Mouse (Mus musculus) natural killer cell, adult 2 months (primary cell): ENCODE results near the gene Tmem203.
"Not testable (repeated sequence)": the region's sequence is repeated elsewhere in the genome, so short reads cannot be mapped to it uniquely, and the experiment has no call there.

ENCODE experiments used
- DNase-seq, 2 experiments: peaks; one replicate each; pipeline ENCODE4 v3.0.0; 2022; ENCODE audit warnings: low spot score in 2 of 2

The Tmem203 gene

DNA sequence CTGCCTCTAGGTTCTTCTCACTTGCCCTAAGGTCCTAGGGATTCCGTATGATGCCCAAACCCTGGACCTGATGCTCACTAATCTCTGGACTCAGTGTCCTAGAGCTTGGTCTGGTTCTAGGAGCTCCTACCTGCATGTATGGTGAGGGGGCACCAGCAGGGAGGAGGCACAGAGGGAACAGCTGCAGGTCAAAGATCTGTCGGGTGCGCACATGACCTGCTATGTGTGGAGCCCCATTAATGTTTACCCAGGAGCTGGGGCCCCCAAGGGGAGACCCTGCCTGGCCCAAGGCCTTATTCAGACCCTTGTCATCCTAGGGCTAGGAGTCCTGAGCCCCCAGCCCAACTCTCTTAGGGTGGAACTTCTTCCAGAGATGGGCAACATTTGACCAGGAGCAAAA, 21.2 kb upstream of the Tmem203 start, which contains the start of gene Slc34a3:
Gene Slc34a3 (minus strand): TSS at position 315 of the 400 bp plus-strand sequence.
- DNase-seq, result no peak

DNA sequence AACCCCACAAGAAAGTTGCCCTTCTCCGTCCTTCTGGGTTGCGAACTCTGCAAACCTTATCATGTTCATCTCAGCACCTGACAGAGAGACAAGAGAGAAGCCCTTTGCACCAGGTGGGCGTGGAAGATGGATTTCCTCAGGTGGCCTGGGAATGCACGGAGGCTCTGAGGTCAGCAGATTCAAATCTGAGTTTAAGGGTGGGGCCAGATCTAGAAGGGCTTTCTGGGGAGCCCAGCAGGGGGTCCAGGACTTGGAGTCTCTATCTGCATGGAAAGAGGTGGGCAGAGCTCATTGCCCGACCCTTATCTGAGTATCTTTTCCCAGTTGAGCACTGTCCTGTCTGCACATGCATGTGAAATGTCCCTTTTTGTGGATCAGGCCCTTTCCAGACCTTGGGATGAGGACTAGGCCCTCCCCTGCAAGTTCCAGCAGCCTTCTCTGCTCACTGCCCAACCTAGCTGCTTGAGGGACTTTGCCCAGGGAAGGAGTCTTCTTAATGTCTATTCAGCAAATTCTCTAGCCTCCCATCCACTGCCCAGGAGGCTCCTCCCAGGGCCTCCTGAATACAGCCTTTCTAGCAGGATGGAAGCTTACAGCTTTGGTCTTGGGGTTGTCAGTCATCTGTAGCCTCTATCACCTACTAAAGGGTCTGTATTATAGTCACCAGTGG, 20.6 kb upstream of the Tmem203 start:
- DNase-seq, result no peak

DNA sequence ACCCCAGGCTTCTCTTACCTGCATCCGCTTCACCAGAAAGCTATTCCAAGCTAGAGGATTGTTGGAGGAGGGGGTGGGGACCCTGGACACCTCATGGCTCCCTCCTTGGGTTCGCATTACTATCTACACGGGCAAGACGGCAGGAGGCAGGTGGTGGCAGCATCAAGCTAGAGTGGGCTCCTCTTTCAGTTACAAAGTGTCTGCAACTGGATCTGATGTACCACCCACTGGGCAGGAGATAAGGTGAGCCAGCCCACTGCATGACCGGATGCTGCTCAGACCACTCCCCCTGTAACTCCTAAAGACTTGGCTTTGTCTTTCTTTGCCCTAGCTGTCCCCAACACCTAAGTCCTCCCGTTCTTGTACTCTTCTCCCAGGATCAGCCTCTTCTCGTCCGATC, 18.6 kb upstream of the Tmem203 start, which contains the start of gene Rnf224:
Gene Rnf224 (minus strand): TSS at position 174 of the 400 bp plus-strand sequence.
- no peak for DNase-seq

DNA sequence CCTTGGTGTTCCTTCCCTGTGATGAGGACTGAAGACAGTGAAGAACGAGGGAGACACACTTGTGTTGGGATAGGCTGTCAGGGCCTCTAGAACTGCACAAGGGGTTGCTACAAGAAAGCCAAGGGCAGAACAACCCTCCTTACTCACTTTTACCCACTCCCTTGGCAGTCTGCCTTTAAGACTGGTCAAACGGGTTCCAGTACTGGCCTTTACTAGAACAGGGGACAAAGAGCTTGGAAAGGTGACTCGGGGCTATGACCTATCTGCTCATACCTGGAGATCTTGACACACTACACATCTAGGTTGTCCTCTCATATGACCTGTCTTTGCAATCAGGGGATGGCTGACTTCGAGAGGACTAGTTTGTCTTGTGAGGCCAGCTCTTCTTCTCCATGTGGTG, 17.7 kb upstream of the Tmem203 start:
- DNase-seq, result no peak

DNA sequence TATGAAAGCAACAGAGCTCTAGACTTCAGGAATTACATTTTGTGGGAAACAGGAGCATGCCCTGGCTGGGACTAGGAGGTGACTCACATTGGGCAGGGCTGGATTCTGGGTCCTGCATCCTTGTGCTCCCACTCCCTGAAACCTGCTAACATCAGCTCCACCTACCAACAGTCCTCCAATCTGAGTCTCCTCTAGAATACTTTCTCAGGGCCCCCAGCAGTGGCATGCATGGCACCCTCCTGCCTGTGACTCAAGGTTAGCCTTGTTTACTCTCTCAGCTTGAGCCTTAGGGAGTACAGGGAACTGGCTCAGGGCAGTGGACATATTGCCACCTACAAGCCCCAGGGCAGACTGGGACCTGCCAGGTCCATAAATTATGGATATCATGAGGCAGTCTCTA, 17.1 kb upstream of the Tmem203 start:
- no peak for DNase-seq

DNA sequence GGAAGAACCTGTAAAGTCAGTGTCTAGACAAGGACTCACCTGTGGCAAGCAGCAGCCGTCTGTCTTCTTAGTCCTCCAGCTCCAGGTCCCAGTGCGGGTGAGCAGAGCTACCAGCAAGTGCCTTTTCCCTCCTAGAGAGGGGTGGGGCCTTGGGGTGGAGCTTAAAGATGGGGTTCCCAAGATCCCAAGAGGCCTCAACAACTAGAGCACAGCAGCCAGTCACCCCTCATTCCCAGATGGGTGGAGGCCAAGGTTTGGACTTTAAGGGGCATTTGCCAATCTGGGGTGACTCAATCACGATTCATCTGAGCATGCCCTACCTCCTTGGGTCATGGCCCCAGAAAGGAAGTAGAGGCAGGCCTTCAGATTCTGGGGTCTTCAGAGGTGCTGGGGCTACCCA, 15.5 kb upstream of the Tmem203 start:
- DNase-seq, result no peak

DNA sequence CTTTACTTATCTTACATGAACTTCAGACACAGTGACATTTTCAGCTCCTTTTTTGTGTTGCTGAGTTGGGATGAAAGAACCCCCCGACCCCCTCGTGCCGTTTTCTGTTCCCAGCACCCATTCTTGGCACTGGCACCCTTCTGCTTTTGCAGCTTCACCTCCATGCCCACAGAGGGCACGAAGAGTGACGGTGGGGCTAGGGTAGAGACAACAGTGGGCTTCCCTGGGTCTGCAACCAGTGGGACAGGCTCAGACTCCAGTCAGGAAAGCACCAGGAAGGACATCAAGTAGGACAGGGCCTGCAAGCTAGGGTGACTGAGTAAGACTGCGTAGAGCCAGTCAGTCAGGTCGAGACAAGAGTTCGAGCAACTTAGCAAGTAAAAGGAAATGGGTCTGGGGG, 14.9 kb upstream of the Tmem203 start:
- no peak for DNase-seq

DNA sequence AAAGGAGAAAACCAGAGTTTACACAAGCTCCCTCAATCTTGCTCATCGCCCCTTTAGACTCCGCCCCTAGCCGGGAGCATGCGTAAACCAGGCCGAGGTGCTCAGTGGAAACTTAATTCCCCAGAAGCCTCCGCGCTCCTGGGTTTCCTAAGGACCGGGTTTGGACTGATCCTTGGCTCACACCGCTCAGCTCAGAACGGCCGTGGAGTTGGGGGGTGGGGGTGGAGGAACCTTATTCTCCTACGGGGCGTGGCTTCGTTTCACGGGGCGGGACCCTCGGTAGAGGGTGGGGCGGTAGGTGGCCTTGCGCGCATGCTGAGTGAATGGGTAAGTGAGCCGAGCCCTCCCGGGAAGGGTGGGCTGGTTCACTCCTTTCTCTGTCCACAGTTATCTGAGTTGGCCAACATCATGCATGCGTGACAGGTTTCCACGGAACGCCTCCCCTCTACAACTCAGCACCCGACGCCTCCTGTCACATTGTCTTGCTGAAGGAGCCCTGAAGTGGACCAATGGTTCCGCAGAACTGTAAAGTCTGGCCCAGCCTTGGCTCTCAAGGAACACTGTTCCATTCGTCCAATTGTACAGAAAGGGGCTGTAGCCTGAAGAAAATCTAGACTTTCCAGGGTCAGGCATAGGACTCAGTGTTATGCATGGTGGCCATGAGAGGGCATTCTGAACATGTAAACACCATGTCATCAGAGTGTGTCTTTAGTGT, 14.4 kb upstream of the Tmem203 start:
- peak in 1 of 2 experiments; percentile 18 for DNase-seq

DNA sequence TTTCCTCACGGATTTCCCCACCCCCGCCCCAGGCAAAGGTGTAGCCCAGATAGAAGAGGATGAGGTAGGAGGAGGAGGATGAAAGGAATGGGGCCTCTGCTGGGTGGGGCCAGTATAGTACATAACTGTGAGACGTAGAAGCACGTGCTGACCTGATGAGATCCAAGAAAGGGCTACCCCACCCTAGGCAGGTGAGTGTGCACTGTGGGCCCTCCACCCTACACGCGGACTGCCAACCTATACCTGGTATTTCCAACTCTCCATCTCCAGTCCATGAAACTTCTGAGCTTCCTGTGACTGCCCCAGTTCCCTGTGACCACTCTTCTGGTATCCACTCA, 13.8 kb upstream of the Tmem203 start:
- DNase-seq, result no peak

DNA sequence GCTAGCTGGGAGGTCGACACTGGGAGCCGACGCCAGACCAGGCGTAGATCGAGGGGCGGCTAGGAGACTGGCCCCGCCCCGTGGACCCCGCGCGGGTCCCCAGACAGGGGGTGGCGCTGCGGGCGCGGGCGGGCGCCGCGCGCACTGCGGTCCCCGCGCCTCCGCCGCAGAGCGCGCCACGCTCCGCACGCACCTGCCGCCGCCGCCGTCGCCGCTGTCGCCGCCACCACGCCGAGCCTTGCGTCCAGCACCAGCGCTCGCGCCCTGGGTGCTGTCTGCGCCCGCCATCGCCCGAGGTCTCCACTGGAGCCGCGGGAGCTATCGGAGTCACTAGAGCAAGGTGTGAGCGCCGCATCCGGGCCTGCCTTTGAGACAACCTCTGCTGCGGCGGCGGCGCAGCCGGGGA, 13.1 kb upstream of the Tmem203 start, which contains the start of the genes Rnf208 and Cysrt1:
Gene Rnf208 (plus strand): TSS at position 155 of the 406 bp plus-strand sequence.
Gene Cysrt1 (minus strand): TSS at position 352 of the 406 bp plus-strand sequence.
- DNase-seq, result no peak

DNA sequence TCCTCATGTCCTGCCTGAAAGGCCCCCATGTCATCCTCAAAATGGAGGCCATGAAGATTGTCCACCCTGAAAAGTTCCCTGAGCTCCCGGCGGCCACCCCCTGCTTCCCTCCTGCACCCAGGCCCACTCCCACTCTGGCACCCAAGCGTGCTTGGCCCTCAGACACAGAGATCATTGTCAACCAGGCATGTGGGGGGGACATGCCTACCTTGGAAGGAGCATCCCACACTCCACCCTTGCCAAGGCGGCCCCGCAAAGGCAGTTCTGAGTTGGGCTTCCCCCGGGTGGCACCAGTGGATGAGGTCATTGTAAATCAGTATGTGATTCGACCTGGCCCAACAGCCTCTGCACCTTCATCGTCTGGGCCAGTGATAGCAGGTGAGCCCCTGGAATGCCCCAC, 11.9 kb upstream of the Tmem203 start:
- no peak for DNase-seq

DNA sequence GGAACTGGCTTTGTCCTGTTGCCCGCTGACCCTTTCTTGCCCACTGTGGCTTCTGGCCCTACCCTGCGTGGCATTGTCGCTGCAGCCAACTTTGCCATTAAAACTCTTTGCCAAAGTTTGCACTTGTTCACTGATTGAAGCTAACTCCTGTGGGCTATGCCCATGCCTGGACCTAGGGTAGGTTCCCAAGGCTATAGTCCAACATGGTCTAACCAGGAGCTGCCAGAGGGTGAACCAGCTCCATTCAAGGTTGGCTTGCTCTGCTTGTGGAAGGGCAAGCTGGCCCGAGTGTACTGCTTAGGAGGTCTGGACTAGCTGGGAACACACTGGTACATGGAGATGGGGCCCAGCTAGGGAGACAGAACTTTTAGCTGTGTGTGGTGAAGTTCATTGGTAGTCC, 11.1 kb upstream of the Tmem203 start:
- no peak for DNase-seq

DNA sequence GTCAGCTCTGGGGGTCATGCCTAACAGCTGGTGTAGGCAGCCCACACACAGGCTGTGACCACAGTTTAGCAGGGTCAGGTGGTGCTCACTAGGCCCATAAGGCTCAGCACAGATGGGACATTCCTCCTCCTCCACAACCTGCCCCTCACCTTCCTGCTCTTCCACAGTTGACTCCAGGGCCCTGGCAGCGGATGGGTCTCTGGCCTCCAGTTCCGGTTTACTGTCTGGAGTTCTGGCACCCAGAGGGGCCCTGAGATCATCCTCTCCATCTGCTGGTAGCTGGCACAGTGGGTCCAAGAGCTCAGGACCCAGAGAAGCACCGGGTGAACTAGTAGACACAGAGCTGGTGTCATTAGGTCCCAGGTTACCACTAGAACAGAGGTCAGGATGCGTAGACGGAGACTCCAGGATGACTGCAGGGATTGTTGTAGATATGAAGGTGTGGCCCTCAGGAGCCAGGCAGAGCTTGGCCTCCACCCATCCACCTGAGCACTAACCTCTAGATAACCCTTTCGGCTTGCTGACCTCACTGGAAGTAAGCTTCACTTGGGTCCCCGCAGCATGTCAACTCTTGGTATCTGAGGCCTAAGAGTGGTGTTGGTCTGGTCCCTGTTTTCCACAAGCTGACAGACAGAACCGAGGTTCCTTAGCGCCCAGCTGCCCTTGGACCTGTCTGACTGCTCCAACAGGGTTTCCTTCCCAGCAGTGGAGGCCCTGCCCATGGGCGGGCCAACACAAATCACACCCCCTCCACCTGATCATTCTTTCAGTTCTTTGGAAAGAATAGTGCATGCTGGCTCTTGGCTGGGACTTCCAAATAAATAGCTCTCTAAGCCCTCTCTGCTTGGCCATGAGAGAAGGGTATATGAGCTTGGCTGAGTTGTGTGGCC, 8.8 kb upstream of the Tmem203 start, which contains the start of gene AL732309.1:
Gene AL732309.1 (minus strand): TSS at position 681 of the 890 bp plus-strand sequence.
- DNase-seq, result no peak

DNA sequence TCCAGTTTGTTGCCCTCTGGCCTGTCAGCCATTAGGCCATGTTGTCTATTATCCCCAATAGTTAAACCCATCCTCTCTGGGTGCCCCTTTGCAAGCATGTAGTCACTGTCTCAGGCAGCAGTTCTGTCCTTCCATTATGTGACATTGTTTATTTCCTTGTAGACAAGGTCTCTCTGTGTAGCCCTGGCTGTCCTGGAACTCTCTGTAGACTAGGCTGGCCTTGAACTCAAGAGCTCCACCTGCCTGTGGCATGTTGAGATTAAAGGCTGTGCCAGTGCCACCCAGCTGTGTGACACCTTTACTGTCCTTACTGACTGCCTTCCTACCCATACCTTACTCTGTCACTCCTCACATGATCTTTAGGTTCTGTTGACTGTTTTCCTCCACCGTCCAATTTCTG, 2.9 kb upstream of the Tmem203 start:
- no peak for DNase-seq

DNA sequence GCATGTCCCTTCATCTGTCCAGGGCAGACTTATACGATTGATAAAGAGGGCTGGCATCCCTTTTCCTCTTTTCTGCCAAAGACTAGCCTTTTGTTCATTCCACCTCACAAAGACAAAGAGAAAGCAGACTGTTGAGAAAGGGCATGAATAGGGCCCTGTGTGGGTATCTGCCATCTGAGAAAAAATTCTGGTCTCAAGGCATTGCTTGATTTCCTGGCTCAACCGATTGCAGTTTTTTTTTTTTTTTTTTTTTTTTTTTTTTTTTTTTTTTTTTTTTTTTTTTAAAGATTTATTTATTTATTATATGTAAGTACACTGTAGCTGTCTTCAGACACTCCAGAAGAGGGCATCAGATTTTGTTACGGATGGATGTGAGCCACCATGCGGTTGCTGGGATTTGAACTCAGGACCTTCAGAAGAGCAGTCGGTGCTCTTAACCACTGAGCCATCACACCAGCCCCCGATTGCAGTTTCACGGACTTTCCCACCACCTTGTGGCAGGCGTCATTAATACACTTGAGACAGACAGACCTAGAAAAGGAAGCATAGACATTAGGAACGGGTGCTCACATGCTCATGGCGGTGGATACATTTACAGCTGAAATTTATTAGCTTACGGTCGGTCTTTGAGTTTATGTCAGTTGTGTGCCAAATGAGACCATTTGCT, 1.3 kb downstream of the Tmem203 start:
- peak; percentile 57 to 75 for DNase-seq

DNA sequence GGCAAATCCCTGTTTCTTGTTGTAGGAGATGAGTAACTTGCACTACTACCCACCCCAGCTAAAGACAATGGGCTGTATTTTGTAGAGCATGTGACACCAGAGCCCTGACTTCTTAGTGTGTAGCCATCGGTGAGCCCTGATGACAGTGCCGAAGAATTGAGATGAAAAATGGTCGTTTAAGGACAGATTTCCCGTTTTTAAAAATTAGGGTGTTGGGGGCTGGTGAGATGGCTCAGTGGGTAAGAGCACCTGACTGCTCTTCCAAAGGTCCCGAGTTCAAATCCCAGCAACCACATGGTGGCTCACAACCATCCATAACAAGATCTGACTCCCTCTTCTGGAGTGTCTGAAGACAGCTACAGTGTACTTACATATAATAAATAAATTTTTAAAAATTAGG, 2.0 kb downstream of the Tmem203 start:
- not testable (repeated sequence) for DNase-seq

DNA sequence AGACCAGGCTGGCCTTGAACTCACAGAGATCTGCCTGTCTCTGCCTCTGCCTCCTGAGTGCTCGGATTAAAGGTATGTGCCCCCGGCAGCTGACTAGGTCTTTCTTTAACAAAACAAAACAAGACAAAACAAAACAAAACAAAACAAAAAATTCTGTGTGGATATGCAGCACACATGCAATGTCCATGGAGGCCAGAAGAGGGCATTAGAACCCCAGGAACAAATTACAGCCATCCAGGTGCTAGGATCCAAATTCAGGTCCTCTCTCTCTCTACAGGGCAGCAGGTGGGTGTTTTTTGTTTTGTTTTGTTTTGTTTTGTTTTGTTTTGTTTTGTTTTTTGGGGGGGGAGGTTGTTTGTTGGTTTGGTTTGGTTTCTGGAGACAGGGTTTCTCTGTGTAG, 3.6 kb downstream of the Tmem203 start:
- DNase-seq, result no peak

DNA sequence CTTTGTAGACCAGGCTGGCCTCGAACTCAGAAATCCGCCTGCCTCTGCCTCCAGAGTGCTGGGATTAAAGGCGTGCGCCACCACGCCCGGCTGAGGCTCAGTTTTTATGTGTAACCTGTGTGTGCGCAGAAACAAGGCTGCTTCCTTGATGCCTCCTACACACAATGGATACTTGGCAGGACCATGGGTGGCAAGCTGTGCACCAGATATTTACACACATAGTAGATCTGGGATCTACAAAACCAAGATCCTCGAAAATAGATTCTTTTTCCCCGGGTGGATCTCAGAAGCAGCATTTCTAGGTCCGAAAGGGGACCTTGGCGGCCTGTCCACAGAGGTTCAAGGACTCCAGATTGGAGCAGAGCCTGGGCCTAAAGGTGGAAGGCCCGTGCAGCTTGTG, 6.6 kb downstream of the Tmem203 start:
- DNase-seq, result no peak

DNA sequence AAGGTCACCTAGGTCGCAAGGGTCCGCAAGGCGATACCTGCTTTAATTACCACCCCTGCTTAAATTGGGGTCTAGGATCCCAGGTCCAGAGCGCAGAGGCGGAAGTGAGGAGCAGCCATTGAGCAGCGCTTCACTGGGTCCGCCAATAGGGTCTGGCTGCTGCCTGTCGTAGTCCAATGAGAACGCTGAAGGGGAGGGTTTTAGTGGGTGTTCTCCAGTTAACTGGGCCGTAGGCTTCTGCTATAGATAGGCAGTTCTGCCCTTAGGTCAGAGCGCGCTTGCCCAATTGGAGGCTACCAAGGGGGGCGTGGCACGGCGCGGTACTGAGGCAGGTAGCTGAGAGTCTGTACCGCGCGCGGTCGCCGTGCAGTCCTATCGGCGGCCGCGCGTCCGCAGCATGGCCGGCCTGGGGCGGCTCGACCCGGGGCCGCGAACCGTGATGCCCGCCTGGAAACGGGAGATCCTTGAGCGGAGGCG, 7.1 kb downstream of the Tmem203 start, which contains the start of gene Tprn:
Gene Tprn (plus strand): TSS at position 328 of the 477 bp plus-strand sequence.
- peak; percentile 93 to 94 for DNase-seq

DNA sequence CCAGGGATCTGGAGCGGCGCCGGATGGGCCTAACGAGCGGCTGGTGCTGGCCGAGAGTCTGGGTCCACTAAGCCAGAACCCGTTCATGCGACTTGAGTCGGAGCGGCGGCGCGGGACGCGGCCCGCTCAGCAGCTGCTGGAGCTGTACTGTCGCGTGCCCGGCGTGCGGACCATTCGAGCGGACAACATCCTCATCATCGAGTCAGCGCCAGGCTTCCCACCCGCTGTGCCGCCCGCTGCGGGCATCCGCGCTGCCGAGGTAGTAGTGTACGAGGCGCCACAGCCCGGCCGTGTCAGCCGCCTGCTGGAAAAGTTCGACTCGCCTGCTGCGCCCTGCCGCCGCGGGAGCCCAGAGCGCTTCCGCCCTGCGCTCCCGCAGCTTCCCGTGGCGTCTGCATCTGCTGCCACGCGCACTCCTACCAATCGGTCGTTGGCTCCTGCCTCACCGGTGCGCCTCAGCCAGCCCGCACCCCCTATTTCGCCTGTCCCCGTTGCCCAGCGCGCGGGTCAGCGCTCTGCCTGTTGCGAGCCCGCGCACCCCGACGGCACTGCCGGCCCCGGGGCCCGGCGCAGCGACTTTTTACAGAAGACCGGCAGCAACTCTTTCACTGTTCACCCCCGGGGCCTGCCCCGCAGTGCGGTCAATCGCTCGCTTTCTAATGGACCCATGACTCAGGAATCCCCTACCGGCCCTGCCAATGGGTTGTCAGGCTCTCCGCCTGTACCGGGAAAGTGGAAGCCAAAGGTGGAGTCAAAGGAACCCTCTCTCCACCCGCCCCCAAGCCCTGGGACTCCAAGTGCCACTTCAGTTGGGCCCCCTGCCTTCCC, 7.8 kb downstream of the Tmem203 start:
- DNase-seq, result peak in 1 of 2 experiments; percentile 49
